Mouse (Mus musculus) left cerebral cortex, postnatal 4 days (tissue): ENCODE measurements around the gene Fgfbp1. TPM values are rescaled to one million over a fixed set of nuclear protein-coding genes. Genes with fewer than 3 reads are reported as not detected.

Experiments used
- DNase-seq: peaks from one replicate; pipeline ENCODE4 v3.0.0-alpha.2; 2022
- intact Hi-C: fragments of 180-260 bp; cut with DNase I; formaldehyde crosslinking; loops from one replicate; pipeline ENCODE4 v1.15.1; 2025
- total RNA-seq, 2 experiments: library from RNA; stranded (reverse); gene quantifications; 2 replicates each; pipeline ENCODE4 v1.2.3; 2021

Fgfbp1 gene
- total RNA-seq, 2 experiments from 2014 or later: 3.8 to 4.3 TPM

DNA sequence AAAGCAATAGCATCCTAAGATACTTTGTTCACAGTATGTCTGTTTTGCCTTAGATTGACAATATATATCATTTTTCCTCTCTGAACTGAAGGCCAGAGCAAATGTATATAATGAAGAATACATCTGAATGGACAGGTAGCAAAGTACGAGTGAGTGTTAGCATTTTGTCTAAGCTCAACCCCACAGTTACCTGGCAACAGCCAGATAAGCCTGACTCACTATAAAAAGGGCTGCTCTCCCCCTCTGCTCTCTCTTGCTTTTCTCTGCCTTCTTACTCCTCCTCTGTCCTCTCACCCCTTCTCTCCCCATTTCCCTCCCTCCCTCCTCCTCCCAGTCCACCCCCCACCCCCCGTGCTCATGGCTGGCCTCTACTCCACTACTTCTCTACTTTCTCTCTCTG, 48.3 kb downstream of the Fgfbp1 start:
- intact Hi-C loops: no loop called here
- no peak for DNase-seq

Other genes with a start within 250 kb of the Fgfbp1 start
- gene Bst1, start 162.9 kb downstream of the Fgfbp1 start, total RNA-seq: not detected
- gene Fbxl5, start 160.1 kb downstream of the Fgfbp1 start, total RNA-seq: 10 to 100 TPM; 82.4 to 85.1 TPM
- gene Cd38, start 113.2 kb downstream of the Fgfbp1 start, total RNA-seq: 1 to 10 TPM; 1.5 to 1.6 TPM
- 10 to 100 TPM; 13.9 to 14.0 TPM for gene Gm7879, start 68.6 kb downstream of the Fgfbp1 start, total RNA-seq
- gene Prom1, start 120.3 kb upstream of the Fgfbp1 start, total RNA-seq: 10 to 100 TPM in 1 of 2 experiments, 1 to 10 TPM in 1; 9.0 to 10.6 TPM
- 10 to 100 TPM; 44.4 to 46.7 TPM for gene Tapt1, start 244.8 kb upstream of the Fgfbp1 start, total RNA-seq